Mouse (Mus musculus): Measurements from ENCODE around the gene Gm28048.

Gm28048 gene

DNA sequence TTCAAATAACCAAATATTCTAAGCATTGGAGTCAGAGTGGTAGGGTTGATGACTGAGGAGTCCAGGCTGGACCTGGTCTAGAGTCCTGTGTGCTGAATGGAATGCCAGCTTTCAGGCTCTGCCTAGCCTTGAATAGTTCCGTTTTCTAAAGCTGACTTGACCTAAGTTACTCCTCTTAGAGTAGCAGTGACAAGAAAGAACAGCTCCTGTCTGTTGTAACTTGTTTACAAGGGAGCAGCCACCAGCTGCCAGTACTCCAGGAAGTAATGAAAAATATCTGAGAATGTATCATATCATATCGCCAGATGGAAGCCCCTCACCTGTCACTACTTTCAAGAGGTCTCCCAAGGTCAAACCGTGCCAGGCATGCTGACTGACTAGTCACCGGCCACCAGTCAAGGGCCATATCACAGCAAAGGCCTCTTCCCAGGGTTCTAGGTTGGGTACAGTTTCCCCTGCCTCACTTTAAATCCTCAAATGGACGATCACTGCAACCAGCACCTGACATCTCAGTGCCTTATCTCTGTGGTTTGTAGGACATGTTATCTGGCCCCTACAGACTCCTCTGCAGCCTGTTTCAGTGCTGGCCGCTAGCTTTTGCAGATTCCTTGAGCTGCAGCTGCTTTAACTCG is 172.3 kb downstream of the Gm28048 start:
- no peak for DNase-seq (ENCODE audit: low spot score in 2 of 2)

DNA sequence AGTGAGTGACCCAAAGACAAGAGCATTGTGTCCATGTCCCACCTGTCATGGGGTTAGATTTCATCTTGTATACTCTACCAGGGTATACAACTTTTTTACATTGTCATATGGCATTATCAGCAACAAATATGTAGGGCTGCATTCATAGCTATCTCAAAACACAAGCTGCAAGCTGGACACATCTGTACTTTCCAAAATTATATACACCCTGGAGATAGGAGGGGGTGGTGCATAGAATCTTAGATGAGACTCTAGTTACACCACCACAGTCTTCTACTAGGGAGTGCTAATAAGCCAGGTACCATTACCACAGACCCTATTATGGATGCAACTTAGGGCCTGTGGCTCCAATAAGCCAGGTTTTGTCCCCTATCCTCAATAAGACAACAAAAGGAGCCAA is 173.8 kb downstream of the Gm28048 start:
- no peak for DNase-seq (ENCODE audit: low spot score in 2 of 2)

DNA sequence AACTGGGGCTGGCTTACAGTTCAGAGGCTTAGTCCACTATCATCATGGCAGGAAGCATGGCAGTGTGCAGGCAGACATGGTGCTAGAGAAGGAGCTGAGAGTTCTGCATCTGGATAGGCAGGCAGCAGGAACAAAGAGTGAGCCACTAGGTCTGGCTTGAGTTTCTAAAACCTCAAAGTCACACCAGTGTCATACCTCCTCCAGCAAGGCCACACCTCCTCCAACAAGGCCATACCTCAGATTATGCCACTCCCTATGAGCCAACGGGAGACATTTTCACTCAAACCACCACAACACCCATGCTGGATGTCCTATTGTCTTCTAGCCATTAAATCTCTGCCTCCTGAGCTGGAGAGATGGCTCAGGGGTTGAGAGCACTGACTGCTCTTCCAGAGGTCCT is 176.7 kb downstream of the Gm28048 start:
- no peak for DNase-seq (ENCODE audit: low spot score in 2 of 2)

DNA sequence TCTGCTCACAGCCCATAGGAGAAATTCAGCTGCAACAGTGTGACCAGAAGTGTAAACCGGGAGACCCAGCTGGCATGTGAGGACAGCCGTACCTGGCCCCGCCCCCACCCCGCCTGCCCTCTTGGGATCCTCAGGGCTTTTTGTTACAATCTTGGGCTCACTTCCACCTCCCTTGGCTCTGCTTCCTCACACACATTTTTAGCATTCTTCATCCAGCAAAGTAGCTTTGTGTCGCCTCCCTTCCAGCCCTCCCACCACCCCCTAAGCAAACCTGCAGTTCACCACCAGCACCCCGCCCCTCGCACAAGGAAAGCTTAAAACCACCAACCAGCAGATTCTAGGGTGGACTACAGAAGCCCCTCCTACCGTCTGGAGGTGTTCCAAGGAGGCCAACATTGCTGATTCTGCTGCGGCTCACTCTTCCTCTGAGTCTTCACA is 181.9 kb downstream of the Gm28048 start:
- no peak for DNase-seq (ENCODE audit: low spot score in 2 of 2)

- no peak for DNase-seq (ENCODE audit: low spot score in 2 of 2)
Observed at GRCm38 (mm10) chr11:22798916-22799315, 183.0 kb downstream of the Gm28048 start.

- DNase-seq (ENCODE audit: low spot score in 2 of 2): no peak
Observed at GRCm38 (mm10) chr11:22794734-22795133, 187.2 kb downstream of the Gm28048 start.

GRCm38 (mm10) chr11:22793881-22794203 is 188.0 kb downstream of the Gm28048 start:
- no peak for DNase-seq (ENCODE audit: low spot score in 2 of 2)

- no peak for DNase-seq (ENCODE audit: low spot score in 2 of 2)
Observed at GRCm38 (mm10) chr11:22793176-22793880, 188.6 kb downstream of the Gm28048 start.

DNA sequence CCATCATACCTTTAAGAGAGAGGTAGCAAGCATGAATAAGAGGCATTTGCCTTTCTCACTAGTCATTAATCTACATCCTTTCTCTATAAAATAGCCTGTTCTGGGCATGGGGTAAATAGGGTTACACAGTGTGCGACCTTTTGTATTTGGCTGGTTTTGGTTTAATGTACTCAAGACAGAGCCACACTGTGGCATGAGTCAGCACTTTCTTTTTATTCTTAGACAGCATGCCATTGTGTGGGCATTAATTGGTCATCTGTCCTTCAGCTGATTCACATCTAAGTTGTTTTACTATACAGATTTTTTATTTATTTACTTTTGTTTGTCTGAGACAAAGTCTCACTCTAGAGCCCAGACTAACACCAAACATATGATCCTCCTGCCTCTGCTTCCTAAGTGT is 189.7 kb downstream of the Gm28048 start:
- no peak for DNase-seq (ENCODE audit: low spot score in 2 of 2)

DNA sequence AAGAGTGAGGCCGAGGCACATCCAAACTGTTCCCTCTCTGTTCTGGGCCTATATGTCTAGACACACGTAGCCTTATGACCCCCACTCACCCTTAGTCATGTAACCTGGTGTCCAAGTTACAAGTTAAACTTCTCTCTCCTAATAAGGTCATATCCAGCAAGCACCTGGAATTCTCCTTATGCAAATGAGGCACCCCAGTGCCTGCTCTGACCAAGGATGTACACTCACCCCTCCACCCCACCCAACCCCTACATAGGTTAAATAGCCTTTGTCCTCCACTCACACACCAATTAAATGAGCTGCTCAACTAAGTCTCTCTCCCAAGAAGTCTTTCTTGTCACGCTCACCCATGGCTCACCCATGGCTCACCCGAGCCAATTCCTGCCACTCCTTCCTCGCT is 190.2 kb downstream of the Gm28048 start:
- DNase-seq (ENCODE audit: low spot score in 2 of 2): no peak

GRCm38 (mm10) chr11:22787833-22788232 is 194.1 kb downstream of the Gm28048 start:
- DNase-seq (ENCODE audit: low spot score in 2 of 2): no peak
